Mouse (Mus musculus): Measurements from ENCODE around the gene Nfkbil1.

GRCm38 (mm10) chr17:35220156-35220952 lies 15.2 kb downstream of the Nfkbil1 start, which contains the start of gene Gm16181:
- TF ChIP-seq CTCF (IDR thresholded peaks at IDR 0.05; ENCODE audit: control insufficient read depth, insufficient read depth, insufficient read length): no peak
- TF ChIP-seq MYOG (IDR thresholded peaks at IDR 0.05; ENCODE audit: control insufficient read depth, extremely low read depth, insufficient read length): no peak
- no peak for TF ChIP-seq USF1 (IDR thresholded peaks at IDR 0.05; ENCODE audit: low read depth)
- TF ChIP-seq CEBPB (IDR thresholded peaks at IDR 0.05; ENCODE audit: low read depth): no peak
